Mouse (Mus musculus) heart, postnatal 10 days (tissue): ENCODE data around the gene Hsd17b14. TPM values are rescaled to one million over a fixed set of nuclear protein-coding genes. Genes with fewer than 3 reads are reported as not detected.
"Not testable (repeated sequence)": the region's sequence is repeated elsewhere in the genome, so short reads cannot be mapped to it uniquely, and the experiment has no call there.

Experiments
- DNase-seq, 2 experiments: peaks; one replicate each; pipeline ENCODE4 v3.0.0; 2021
- intact Hi-C: fragments of 180-260 bp; cut with DNase I; formaldehyde crosslinking; loops from one replicate; pipeline ENCODE4 v1.15.1; 2025
- total RNA-seq, 2 experiments: library from RNA; stranded (reverse); gene quantifications; 2 replicates each; pipeline ENCODE4 v1.2.3; 2021

The Hsd17b14 gene
- total RNA-seq, 2 experiments from 2014 or later: 0.25 to 0.34 TPM

- DNase-seq: peak in 1 of 2 experiments; percentile 48
- intact Hi-C loops: no loop called here
Measured at GRCm38 (mm10) chr7:45526474-45527120, 28.1 kb upstream of the Hsd17b14 start.

DNA sequence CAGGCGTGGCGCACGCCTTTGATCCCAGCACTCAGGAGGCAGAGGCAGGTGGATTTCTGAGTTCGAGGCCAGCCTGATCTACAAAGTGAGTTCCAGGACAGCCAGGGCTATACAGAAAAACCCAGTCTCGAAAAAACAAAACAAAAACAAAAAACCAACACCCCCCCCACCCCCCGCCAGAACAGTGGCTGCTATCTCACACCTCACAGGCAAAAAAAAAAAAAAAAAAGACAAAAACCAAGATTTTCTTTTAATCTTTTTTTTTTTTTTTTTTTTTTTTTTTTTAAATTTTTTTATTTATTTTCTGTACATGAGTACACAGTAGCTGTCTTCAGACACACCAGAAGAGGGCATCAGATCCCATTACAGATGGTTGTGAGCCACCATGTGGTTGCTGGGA lies 27.5 kb upstream of the Hsd17b14 start:
- DNase-seq, intact Hi-C loops: not testable (repeated sequence)

DNA sequence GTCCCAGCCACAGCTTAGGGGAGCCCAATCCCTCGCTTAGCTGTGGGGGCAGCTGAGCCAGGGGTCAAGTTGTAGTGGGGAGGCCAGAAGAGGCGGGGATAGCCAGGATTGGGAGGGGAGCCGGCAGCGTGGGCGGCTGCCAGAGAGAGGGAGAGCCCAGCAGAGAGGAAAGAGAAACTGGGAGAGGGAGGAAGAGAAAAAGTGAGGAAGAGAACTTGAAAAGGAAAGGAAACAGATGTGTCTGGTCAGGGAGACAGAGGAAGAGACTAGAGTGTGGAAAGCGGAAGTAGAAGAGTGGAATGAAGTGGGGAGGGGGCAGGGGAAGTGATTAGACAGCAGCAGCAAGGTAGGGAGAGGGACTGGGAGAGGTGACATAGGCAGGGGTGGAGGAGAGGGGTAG lies 25.2 kb upstream of the Hsd17b14 start:
- intact Hi-C loops: no loop called here
- DNase-seq: peak in 1 of 2 experiments; percentile 55

GRCm38 (mm10) chr7:45530643-45531042 lies 24.1 kb upstream of the Hsd17b14 start:
- peak; percentile 54 to 60 for DNase-seq
- intact Hi-C loops: no loop called here

DNA sequence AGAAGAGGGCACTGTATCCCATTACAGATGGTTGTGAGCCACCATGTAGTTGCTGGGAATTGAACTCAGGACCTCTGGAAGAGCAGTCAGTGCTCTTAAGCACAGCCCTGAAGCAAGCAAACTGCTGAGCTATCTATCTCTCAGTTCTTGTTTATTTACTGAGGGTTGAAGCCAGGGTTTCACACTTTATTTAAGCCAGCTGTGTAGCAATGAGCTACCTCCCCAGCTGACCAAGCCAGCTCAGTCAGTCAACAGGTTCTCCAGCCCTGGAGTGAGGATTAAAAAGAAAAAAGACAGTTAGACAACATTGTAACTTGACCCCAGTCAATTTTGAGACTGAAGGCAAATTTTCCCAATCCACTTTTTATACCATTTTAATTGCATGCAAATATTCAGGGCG lies 19.0 kb upstream of the Hsd17b14 start:
- no peak for DNase-seq
- intact Hi-C loops: no loop called here

GRCm38 (mm10) chr7:45537602-45538001 lies 17.1 kb upstream of the Hsd17b14 start:
- intact Hi-C loops: no loop called here
- no peak for DNase-seq

DNA sequence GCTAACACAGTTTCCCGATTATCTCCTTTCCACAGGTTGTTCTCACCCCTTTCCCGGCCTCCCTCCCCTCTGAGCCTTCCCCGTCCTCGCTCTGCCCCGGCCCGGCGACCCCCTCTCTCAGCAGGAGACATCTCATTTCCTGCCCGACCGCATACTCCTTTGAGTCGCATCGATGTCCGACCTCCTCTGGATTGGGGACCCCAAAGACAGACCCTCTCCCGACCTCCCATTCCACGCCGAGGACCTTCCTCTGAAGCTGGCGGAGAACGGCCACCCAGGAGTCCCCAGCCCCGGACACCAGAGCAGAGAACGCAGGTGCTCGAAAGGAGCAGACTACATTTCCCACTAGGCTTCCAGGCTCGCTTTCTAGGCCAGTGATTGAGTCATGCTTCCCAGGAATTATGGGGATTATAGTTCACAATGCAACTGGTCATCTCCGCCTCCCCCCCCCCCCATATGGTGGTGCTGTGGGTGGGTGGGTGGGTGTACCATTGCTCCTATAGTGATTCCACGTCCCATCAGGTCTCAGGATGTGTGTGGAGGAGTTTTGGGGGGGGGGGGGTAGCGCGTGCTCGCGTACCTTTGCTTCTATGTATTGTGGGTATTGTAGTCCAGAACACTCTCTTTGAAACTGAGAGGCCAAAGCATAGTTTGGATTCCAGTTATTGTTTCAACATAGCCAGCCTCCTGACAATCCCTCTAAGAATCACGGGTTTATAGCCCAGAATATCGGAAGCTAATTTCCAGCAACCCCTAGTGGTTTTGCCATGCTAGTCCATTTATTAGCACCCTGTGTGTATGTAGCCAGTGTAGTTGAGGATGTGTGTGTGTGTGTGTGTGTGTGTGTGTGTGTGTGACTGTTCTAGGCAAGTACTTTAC lies 16.3 kb upstream of the Hsd17b14 start:
- DNase-seq: peak; percentile 56 to 67

GRCm38 (mm10) chr7:45539095-45539494 lies 15.6 kb upstream of the Hsd17b14 start:
- intact Hi-C loops: no loop called here

More for the DNA sequence above, 16.3 kb upstream of the Hsd17b14 start:
- intact Hi-C loops: no loop called here

DNA sequence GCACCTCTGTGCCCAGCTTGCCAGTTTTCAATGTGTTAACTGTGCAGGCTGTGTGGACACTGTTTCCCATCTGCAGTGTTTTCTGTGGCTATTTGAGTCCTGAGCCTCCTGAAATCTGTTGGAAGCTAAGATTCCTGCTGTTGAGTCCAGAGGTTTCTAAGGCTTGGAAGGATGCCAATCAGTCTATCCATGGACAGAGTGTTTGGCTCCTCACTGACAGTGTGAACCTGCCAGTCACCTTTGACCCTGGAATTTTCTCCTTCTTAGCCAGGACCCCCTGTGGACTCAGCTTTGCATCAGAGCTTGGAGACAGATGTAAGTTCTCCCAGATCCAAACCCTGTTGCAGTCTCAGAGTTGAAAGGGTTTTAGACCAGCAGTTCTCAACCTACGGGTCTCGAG lies 14.5 kb upstream of the Hsd17b14 start:
- intact Hi-C loops: no loop called here
- DNase-seq: no peak

More at GRCm38 (mm10) chr7:45539095-45539494, 15.6 kb upstream of the Hsd17b14 start:
- no peak for DNase-seq

GRCm38 (mm10) chr7:45544525-45544924 lies 10.2 kb upstream of the Hsd17b14 start:
- intact Hi-C loops: no loop called here
- no peak for DNase-seq

DNA sequence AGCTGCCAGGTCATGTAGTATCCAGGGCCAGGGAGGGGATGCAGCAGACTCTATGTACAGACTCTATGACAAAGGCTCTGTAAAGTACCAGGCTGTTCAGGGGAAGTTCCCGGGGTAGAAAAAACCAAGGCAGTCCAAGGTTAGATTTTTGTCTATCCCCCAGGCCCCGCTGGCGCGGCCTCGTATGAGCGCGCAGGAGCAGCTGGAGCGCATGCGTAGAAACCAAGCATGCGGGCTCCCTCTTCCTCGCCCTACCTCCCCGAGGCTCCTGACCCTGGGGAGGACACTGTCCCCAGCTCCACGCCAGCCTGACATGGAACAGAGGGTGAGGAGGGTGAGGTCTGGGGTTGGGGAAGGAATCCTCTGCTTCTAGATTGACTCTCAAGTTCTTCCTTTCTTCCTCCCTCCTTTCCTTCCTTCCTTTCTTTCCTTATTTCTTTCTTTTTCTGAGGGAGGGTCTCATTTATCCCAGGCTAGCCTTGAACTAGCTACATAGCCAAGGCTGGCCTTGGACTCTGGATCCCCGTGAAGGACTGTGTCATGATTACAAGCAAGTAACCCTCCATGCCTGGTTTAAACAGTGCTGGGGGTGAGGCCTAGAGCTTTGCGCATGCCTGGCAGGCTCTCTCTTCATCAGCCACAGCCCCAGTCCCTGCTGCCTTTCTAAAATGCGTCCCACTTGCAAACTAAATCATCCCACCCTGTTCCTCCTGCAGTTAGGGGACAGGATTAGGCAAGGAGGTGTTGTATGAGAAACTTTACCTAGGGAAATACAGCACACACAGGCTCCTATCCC lies 4.9 kb upstream of the Hsd17b14 start:
- no peak for DNase-seq
- intact Hi-C loops: no loop called here

GRCm38 (mm10) chr7:45550821-45551511 lies 3.7 kb upstream of the Hsd17b14 start:
- no peak for DNase-seq
- intact Hi-C loops: no loop called here

DNA sequence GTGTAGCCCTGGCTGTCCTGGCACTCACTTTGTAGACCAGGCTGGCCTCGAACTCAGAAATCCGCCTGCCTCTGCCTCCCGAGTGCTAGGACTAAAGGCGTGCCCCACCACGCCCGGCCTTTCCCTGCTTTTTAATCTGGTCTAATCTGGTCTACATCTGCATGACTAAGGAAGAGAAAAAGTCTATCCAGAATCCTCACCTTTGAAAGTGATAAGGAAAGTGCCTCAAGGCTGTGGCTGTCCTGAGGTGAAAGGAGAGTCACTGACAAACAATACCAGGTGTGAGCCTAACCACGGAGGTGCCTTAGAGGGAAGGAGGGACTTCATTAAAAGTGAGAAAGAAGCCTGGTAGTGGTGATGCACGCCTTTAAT lies 3.2 kb upstream of the Hsd17b14 start:
- intact Hi-C loops: no loop called here
- no peak for DNase-seq

DNA sequence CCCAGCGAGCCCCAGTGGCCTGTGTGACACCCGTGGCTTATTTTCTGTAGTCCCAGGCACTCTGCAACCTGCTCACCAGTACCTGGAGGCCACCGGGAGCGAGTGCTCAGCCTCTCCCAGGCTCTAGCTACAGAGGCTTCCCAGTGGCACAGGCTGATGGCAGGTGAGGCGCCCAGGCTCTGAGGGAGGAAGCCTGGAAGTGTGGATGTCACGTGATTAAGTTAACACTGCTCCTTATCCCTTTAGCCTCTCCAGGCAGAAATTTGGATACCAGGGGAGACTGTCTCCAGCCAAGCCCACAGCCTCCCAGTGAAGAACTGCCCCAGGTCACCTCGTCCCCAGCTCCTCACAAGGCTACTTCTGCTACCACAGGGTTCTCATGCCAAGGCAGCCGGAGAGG lies 1.2 kb upstream of the Hsd17b14 start:
- intact Hi-C loops: no loop called here
- no peak for DNase-seq

DNA sequence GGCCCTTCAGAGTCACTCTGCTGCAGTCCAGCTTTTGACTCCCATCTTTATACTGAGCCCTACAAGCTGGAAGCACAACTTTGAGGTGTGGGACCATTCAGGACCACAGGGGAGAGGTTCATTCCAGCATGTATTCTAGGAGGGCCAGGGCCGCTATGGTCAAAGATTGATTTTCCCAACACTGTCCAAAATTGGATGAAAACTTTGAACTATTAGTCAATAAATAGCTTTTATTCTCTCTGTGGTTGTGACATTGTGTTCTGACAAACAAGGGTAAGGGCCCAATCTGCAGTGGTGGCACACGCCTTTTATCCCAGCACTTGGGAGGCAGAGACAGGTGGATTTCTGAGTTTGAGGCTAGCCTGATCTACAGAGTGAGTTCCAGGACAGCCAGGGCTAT lies 703 bp upstream of the Hsd17b14 start:
- intact Hi-C loops: no loop called here
- DNase-seq: no peak

DNA sequence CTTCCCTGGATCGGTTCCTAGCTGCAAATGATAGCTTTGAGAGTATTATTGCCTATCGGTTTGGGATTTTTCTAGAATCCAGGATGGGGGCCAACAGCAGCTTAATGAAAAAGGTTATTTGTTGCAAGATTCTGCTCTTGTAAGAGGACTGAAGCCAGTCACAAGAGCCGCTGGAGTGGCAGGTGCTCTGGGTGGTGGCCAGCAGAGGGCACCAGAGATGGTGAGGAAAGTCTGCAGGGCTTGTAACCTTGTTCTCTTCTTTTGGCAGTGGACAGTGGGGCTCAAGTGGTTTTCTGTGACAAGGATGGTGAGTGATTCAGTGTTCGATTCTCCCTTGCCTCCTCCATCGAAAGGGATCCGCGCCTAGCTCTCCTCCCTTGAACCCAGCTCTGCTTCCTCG lies 1.1 kb downstream of the Hsd17b14 start:
- intact Hi-C loops: loop anchor here (1.0 kb wide), 1 partner anchor 35 kb away; no protein-coding TSS in a partner anchor

GRCm38 (mm10) chr7:45558907-45559306 lies 4.2 kb downstream of the Hsd17b14 start:
- intact Hi-C loops: no loop called here
- no peak for DNase-seq

More for the DNA sequence above, 1.1 kb downstream of the Hsd17b14 start:
- DNase-seq: peak; percentile 82 to 89

DNA sequence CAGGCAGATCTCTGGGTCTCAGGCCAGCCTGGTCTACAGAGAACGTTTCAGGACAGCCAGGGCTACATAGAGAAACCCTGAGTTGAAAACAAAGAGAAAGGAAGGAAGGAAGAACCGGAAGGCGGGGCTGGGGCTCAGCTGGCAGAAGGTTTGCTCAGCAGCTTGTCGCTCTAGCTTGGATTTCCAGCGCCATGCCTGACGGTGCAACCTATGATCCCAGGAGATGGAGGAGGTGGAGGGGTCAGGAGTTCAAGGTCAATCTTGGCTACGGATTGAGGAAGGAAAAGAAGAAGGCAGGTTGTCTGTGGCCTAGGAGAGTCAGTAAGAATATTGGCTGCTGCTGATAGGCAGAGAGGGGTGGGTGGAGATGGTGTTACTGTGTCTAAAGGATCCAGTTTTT lies 5.5 kb downstream of the Hsd17b14 start:
- DNase-seq: no peak
- intact Hi-C loops: loop anchor here (2.0 to 5.0 kb wide), 3 partner anchors 83 to 153 kb away; partner anchors contain the start of gene Kcna7

GRCm38 (mm10) chr7:45560843-45561623 lies 6.3 kb downstream of the Hsd17b14 start:
- intact Hi-C loops: loop anchor here (2.0 to 5.0 kb wide), 3 partner anchors 84 to 154 kb away; partner anchors contain the start of gene Kcna7
- peak; percentile 84 to 90 for DNase-seq
